Mouse (Mus musculus): ENCODE results near the gene Hmga2. TPM values are rescaled to one million over a fixed set of nuclear protein-coding genes. Genes with fewer than 3 reads are reported as not detected.

The Hmga2 gene
- polyA plus RNA-seq, 1 experiment from 2014 or later: 2.8 TPM

- H3K4me3 ChIP-seq: no peak overlapping the region
Measured at GRCm38 (mm10) chr10:120473218-120473617, 3.1 kb downstream of the Hmga2 start.

GRCm38 (mm10) chr10:120472606-120473005 is 3.7 kb downstream of the Hmga2 start:
- no peak overlapping the region for H3K9ac ChIP-seq
- 72% methylated on average over 2 of the region's 2 CpGs for WGBS
- no peaks in the 10 kb centered on the region for H3K9me3 ChIP-seq (replicated peaks)
- ATAC-seq (replicated peaks; ENCODE audit: insufficient number of reproducible peaks, insufficient read depth, low FRiP score, low read depth): no peak
- H3K36me3 ChIP-seq: no peaks in the 10 kb centered on the region
- no peak overlapping the region for H3K4me2 ChIP-seq
- no peaks in the 10 kb centered on the region for H3K27me3 ChIP-seq
- no peak overlapping the region for H3K4me3 ChIP-seq
- no peak overlapping the region for H3K27ac ChIP-seq
- peaks cover 12% of the 10 kb centered on the region for H3K4me1 ChIP-seq (replicated peaks)

More at GRCm38 (mm10) chr10:120473218-120473617, 3.1 kb downstream of the Hmga2 start:
- Histone ChIP-seq H3K4me1 (replicated peaks) (peaks cover 18% of the 10 kb centered on the region), H3K36me3 (no peaks in the 10 kb centered on the region), H3K4me2 (peak overlapping the region; percentile 2; the same call in 1 of the 2 replicates), H3K9ac (no peak overlapping the region), H3K27ac (no peak overlapping the region), H3K9me3 (replicated peaks) (no peaks in the 10 kb centered on the region), H3K27me3 (no peaks in the 10 kb centered on the region)
- no peak for ATAC-seq (replicated peaks; ENCODE audit: insufficient number of reproducible peaks, insufficient read depth, low FRiP score, low read depth)
- WGBS: 46% methylated on average over 4 of the region's 4 CpGs

- Histone ChIP-seq H3K36me3 (no peaks in the 10 kb centered on the region), H3K4me1 (replicated peaks) (no peaks in the 10 kb centered on the region; the same call in 1 of the 2 replicates), H3K9ac (no peak overlapping the region), H3K27me3 (no peaks in the 10 kb centered on the region), H3K4me3 (no peak overlapping the region), H3K4me2 (no peak overlapping the region), H3K9me3 (replicated peaks) (no peaks in the 10 kb centered on the region), H3K27ac (no peak overlapping the region)
- 67% methylated on average over 5 of the region's 5 CpGs for WGBS
- no peak for ATAC-seq (replicated peaks; ENCODE audit: insufficient number of reproducible peaks, insufficient read depth, low FRiP score, low read depth)
Measured at GRCm38 (mm10) chr10:120465121-120465520, 11.1 kb downstream of the Hmga2 start.

- 0 out of 2 replicates have a peak, but pooled peaks have one; percentile 43 for ATAC-seq (replicated peaks; ENCODE audit: insufficient number of reproducible peaks, insufficient read depth, low FRiP score, low read depth)
- no peak overlapping the region for H3K4me2 ChIP-seq
- no peak overlapping the region for H3K9ac ChIP-seq
Measured at GRCm38 (mm10) chr10:120461769-120462168, 14.5 kb downstream of the Hmga2 start.

GRCm38 (mm10) chr10:120461301-120461700 is 15.0 kb downstream of the Hmga2 start:
- no peaks in the 10 kb centered on the region for H3K9me3 ChIP-seq (replicated peaks)
- H3K4me1 ChIP-seq (replicated peaks): no peaks in the 10 kb centered on the region; the same call in 1 of the 2 replicates
- no peaks in the 10 kb centered on the region for H3K27me3 ChIP-seq
- no peaks in the 10 kb centered on the region for H3K36me3 ChIP-seq
- WGBS: 83% methylated on average over 5 of the region's 5 CpGs
- H3K4me3 ChIP-seq: no peak overlapping the region
- H3K9ac ChIP-seq: no peak overlapping the region
- no peak for ATAC-seq (replicated peaks; ENCODE audit: insufficient number of reproducible peaks, insufficient read depth, low FRiP score, low read depth)
- no peak overlapping the region for H3K4me2 ChIP-seq
- H3K27ac ChIP-seq: peak overlapping the region; percentile 39

More at GRCm38 (mm10) chr10:120461769-120462168, 14.5 kb downstream of the Hmga2 start:
- Histone ChIP-seq H3K4me3 (no peak overlapping the region), H3K27me3 (no peaks in the 10 kb centered on the region), H3K9me3 (replicated peaks) (no peaks in the 10 kb centered on the region), H3K36me3 (no peaks in the 10 kb centered on the region), H3K27ac (peak overlapping the region; percentile 39), H3K4me1 (replicated peaks) (no peaks in the 10 kb centered on the region; the same call in 1 of the 2 replicates)
- WGBS: 16% methylated on average over 5 of the region's 5 CpGs

GRCm38 (mm10) chr10:120458866-120459265 is 17.4 kb downstream of the Hmga2 start:
- H3K9ac ChIP-seq: no peak overlapping the region
- no peaks in the 10 kb centered on the region for H3K9me3 ChIP-seq (replicated peaks)
- ATAC-seq (replicated peaks; ENCODE audit: insufficient number of reproducible peaks, insufficient read depth, low FRiP score, low read depth): no peak
- H3K4me1 ChIP-seq (replicated peaks): no peaks in the 10 kb centered on the region; the same call in 1 of the 2 replicates
- no peak overlapping the region for H3K4me3 ChIP-seq
- H3K4me2 ChIP-seq: no peak overlapping the region
- H3K27me3 ChIP-seq: no peaks in the 10 kb centered on the region
- WGBS: 81% methylated on average over 8 of the region's 8 CpGs
- H3K36me3 ChIP-seq: no peaks in the 10 kb centered on the region
- no peak overlapping the region for H3K27ac ChIP-seq

- ATAC-seq (replicated peaks; ENCODE audit: insufficient number of reproducible peaks, insufficient read depth, low FRiP score, low read depth): no peak
- Histone ChIP-seq H3K4me2 (no peak overlapping the region), H3K27me3 (no peaks in the 10 kb centered on the region), H3K9ac (no peak overlapping the region), H3K27ac (no peak overlapping the region), H3K4me3 (no peak overlapping the region), H3K4me1 (replicated peaks) (0 out of 2 replicates have a peak, but pooled peaks cover 5% of the 10 kb centered on the region), H3K9me3 (replicated peaks) (no peaks in the 10 kb centered on the region), H3K36me3 (no peaks in the 10 kb centered on the region)
- 64% methylated on average over 19 of the region's 19 CpGs for whole genome bisulfite sequencing
Measured at GRCm38 (mm10) chr10:120449661-120450284, 26.5 kb downstream of the Hmga2 start.

- 0 out of 2 replicates have a peak, but pooled peaks cover 5% of the 10 kb centered on the region for H3K4me1 ChIP-seq (replicated peaks)
- H3K9ac ChIP-seq: no peak overlapping the region
- no peaks in the 10 kb centered on the region for H3K36me3 ChIP-seq
- WGBS: 91% methylated on average over 6 of the region's 6 CpGs
- H3K27me3 ChIP-seq: no peaks in the 10 kb centered on the region
- no peak overlapping the region for H3K4me2 ChIP-seq
- no peak overlapping the region for H3K4me3 ChIP-seq
- H3K9me3 ChIP-seq (replicated peaks): no peaks in the 10 kb centered on the region
- no peak overlapping the region for H3K27ac ChIP-seq
- no peak for ATAC-seq (replicated peaks; ENCODE audit: insufficient number of reproducible peaks, insufficient read depth, low FRiP score, low read depth)
Measured at GRCm38 (mm10) chr10:120446799-120447198, 29.5 kb downstream of the Hmga2 start.

GRCm38 (mm10) chr10:120446206-120446605 is 30.1 kb downstream of the Hmga2 start:
- Histone ChIP-seq H3K4me2 (no peak overlapping the region), H3K9ac (no peak overlapping the region), H3K27me3 (no peaks in the 10 kb centered on the region), H3K4me1 (replicated peaks) (0 out of 2 replicates have a peak, but pooled peaks cover 5% of the 10 kb centered on the region), H3K27ac (no peak overlapping the region), H3K4me3 (no peak overlapping the region), H3K9me3 (replicated peaks) (no peaks in the 10 kb centered on the region), H3K36me3 (no peaks in the 10 kb centered on the region)
- ATAC-seq (replicated peaks; ENCODE audit: insufficient number of reproducible peaks, insufficient read depth, low FRiP score, low read depth): no peak
- WGBS: 71% methylated on average over 9 of the region's 9 CpGs

- WGBS: 84% methylated on average over 9 of the region's 9 CpGs
- ATAC-seq (replicated peaks; ENCODE audit: insufficient number of reproducible peaks, insufficient read depth, low FRiP score, low read depth): no peak
Measured at GRCm38 (mm10) chr10:120444463-120445070, 31.7 kb downstream of the Hmga2 start.

GRCm38 (mm10) chr10:120443757-120444311 is 32.4 kb downstream of the Hmga2 start:
- no peaks in the 10 kb centered on the region for H3K36me3 ChIP-seq
- ATAC-seq (replicated peaks; ENCODE audit: insufficient number of reproducible peaks, insufficient read depth, low FRiP score, low read depth): no peak
- H3K4me3 ChIP-seq: no peak overlapping the region
- no peaks in the 10 kb centered on the region for H3K9me3 ChIP-seq (replicated peaks)
- H3K27me3 ChIP-seq: no peaks in the 10 kb centered on the region
- WGBS: 87% methylated on average over 10 of the region's 10 CpGs
- no peak overlapping the region for H3K9ac ChIP-seq
- no peak overlapping the region for H3K4me2 ChIP-seq
- H3K27ac ChIP-seq: no peak overlapping the region
- no peaks in the 10 kb centered on the region for H3K4me1 ChIP-seq (replicated peaks)

More at GRCm38 (mm10) chr10:120444463-120445070, 31.7 kb downstream of the Hmga2 start:
- H3K27ac ChIP-seq: no peak overlapping the region
- no peaks in the 10 kb centered on the region for H3K9me3 ChIP-seq (replicated peaks)
- H3K9ac ChIP-seq: no peak overlapping the region
- H3K4me1 ChIP-seq (replicated peaks): 0 out of 2 replicates have a peak, but pooled peaks cover 2% of the 10 kb centered on the region
- H3K36me3 ChIP-seq: no peaks in the 10 kb centered on the region
- H3K27me3 ChIP-seq: no peaks in the 10 kb centered on the region
- H3K4me3 ChIP-seq: no peak overlapping the region
- no peak overlapping the region for H3K4me2 ChIP-seq

All from heart, embryonic 15.5 days (tissue).